Mouse (Mus musculus) limb, embryonic 10.5 days (tissue): Measurements from ENCODE around the gene Ppp2r2c. TPM values are rescaled to one million over a fixed set of nuclear protein-coding genes. Genes with fewer than 3 reads are reported as not detected.

ENCODE experiments used
- DNase-seq: peaks from one replicate; pipeline ENCODE4 v3.0.0-alpha.2; 2017; ENCODE audit warnings: low spot score
- H3K27ac ChIP-seq: fragments of 300-500 bp; sonication (generic); 2 replicates; pipeline ENCODE4 v1.5.1; 2016; ENCODE audit warnings: mild to moderate bottlenecking
- H3K27me3 ChIP-seq: fragments of 300-500 bp; sonication (generic); 2 replicates; pipeline ENCODE4 v1.6.1; 2016; ENCODE audit warnings: low read depth, mild to moderate bottlenecking; ENCODE audit not compliant: poor library complexity, severe bottlenecking
- H3K36me3 ChIP-seq: fragments of 300-500 bp; sonication (generic); 2 replicates; pipeline ENCODE4 v1.6.1; 2016; ENCODE audit warnings: mild to moderate bottlenecking, moderate library complexity
- H3K4me1 ChIP-seq: fragments of 300-500 bp; sonication (generic); 2 replicates; pipeline ENCODE4 v1.6.1; 2016
- H3K4me3 ChIP-seq: fragments of 300-500 bp; sonication (generic); 2 replicates; pipeline ENCODE4 v1.5.1; 2016; ENCODE audit warnings: mild to moderate bottlenecking, moderate library complexity
- H3K9me3 ChIP-seq: fragments of 300-500 bp; sonication (generic); replicated peaks from 2 replicates; pipeline ENCODE4 v1.6.1; 2016; ENCODE audit warnings: mild to moderate bottlenecking
- WGBS: fragments of 180-500 bp; shearing (Covaris S2); methylation state at CpG from one replicate; pipeline ENCODE4 v1.1.7; 2016; 5-methylcytosine and 5-hydroxymethylcytosine counted together
- polyA plus RNA-seq: library from polyadenylated mRNA; unstranded; fragments of >200 nt; fragmentation: Nextera tagmentation; extraction: Ambion mirVana; gene quantifications from 2 replicates; pipeline ENCODE4 v1.2.1, GENCODE M21; 2016

Ppp2r2c gene
- polyA plus RNA-seq, 1 experiment from 2014 or later, result 0.23 TPM

DNA sequence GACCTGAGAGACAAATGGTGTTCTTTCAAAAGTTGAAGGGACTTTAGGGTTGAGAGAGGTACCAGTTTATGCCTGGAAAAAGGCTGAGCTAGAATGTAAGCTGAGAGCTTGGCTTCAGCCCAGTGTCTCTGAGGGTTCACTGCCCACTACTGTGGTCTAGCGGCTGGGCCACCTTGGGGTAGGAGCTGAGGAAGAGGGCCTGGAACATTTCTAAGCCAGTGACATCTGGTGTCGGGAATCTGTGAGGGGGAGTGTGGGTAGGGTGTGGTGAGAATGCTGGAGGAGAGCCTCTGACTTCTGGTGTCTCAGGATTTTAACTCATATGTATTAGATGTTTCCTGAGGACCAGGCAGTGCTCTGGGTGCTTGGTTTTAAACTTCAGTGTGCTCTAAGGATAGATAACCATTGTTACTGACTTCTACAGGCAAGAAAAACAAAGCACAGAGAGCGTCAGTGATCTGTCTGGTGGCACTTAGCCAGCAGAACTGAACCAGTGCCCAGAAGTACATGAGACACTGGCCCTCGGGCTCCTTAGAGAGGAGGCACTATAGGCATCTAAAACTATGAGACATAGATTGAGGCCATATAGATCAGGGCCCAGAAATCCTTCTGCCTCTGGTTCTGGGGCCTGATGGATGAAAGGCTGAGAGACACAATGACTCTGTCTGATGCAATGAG lies 23.6 kb downstream of the Ppp2r2c start:
- Histone ChIP-seq H3K4me3 (no peak overlapping the region), H3K4me1 (peaks cover 12% of the 10 kb centered on the region), H3K27ac (no peak overlapping the region), H3K36me3 (no peaks in the 10 kb centered on the region), H3K9me3 (no peaks in the 10 kb centered on the region), H3K27me3 (peaks cover 44% of the 10 kb centered on the region; the same call in 1 of the 2 replicates)
- WGBS, result 53% methylated on average over 4 of the region's 4 CpGs
- no peak for DNase-seq

DNA sequence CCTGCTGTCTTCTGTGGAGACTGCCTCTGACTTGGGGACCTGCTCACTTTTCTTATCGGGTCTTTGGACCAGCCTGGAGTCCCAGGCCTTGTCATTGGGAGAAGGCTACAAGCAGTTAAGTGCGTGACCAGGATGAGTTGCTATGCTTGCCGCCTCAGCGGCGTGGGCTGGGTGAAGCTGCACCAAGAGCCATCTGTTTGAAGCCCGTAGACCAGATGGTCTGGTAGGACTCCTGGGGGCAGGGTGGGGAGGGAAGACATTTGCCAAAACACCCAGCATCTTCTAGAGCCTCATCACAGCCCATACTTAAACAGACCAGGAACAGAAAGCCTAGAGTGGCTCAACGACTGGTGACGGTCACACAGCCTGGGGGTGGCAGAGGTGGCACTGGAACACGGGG lies 24.9 kb downstream of the Ppp2r2c start:
- Histone ChIP-seq H3K4me1 (no peaks in the 10 kb centered on the region), H3K4me3 (no peak overlapping the region), H3K27me3 (peaks cover 34% of the 10 kb centered on the region; the same call in 1 of the 2 replicates), H3K9me3 (no peaks in the 10 kb centered on the region), H3K36me3 (no peaks in the 10 kb centered on the region), H3K27ac (no peak overlapping the region)
- 72% methylated on average over 9 of the region's 9 CpGs for WGBS
- DNase-seq, result no peak

DNA sequence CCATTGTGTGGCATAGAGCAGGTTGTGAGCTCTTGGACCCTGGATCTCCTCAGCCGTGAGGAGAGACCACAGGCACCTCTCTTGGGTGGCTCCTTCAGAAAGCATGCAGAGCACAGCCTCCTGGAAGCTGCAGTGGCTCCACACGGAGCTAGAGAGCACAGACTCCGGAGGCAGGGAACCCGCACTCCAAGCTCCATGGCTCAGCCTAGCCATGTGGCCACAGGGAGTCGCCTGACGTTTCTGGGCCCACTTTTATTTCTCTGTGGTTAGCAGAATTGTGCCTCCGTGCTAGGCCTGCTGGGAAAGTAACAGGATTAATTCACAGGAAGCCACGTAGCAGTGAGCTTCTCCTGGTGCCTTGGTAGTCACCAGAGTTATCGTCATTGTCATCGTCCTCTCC lies 25.8 kb downstream of the Ppp2r2c start:
- H3K9me3 ChIP-seq, result no peaks in the 10 kb centered on the region
- no peak for DNase-seq
- H3K27me3 ChIP-seq, result peaks cover 26% of the 10 kb centered on the region; the same call in 1 of the 2 replicates
- no peak overlapping the region for H3K27ac ChIP-seq
- WGBS, result 76% methylated on average over 10 of the region's 10 CpGs
- H3K4me3 ChIP-seq, result no peak overlapping the region
- H3K36me3 ChIP-seq, result no peaks in the 10 kb centered on the region
- no peaks in the 10 kb centered on the region for H3K4me1 ChIP-seq

DNA sequence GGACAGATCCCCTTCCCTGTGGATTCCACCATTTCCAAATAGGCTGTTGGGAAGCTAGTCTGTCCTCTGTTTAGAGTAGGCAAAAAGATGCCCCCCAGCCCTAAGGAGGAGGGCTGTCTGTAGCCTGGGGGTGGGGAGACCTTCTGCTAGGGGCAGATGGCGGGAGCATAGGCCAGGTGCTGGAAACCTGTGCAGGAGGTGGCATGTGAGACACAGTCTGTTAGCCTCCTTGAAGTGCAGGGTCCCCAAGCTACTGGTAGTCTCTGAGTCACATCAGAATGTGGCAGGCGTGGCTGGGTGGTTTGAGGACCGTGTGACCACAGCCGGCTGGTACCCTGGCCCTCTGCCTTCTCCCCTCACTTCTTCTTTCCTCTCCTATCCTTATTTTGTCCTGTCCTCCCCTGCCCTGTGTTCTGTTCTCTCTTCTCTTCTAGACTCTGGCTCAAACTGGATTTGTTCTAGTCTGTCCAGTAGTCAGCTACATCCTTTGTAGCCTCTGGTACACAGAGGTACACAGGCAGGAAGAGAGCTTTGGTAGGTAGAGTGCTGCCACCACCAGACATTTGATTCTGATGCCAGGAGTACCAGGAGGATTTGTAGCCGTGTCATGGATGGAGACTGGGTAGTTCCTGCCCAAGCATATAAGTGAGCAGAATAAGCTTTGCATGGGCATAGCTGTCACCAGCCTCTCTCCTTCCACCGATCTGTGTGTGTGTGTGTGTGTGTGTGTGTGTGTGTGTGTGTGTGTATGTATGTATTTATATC lies 26.5 kb downstream of the Ppp2r2c start:
- H3K27me3 ChIP-seq, result peaks cover 23% of the 10 kb centered on the region; the same call in 1 of the 2 replicates
- no peaks in the 10 kb centered on the region for H3K9me3 ChIP-seq
- 83% methylated on average over 6 of the region's 6 CpGs for WGBS
- H3K4me3 ChIP-seq, result no peak overlapping the region
- H3K4me1 ChIP-seq, result no peaks in the 10 kb centered on the region
- H3K27ac ChIP-seq, result no peak overlapping the region
- DNase-seq, result no peak
- no peaks in the 10 kb centered on the region for H3K36me3 ChIP-seq

DNA sequence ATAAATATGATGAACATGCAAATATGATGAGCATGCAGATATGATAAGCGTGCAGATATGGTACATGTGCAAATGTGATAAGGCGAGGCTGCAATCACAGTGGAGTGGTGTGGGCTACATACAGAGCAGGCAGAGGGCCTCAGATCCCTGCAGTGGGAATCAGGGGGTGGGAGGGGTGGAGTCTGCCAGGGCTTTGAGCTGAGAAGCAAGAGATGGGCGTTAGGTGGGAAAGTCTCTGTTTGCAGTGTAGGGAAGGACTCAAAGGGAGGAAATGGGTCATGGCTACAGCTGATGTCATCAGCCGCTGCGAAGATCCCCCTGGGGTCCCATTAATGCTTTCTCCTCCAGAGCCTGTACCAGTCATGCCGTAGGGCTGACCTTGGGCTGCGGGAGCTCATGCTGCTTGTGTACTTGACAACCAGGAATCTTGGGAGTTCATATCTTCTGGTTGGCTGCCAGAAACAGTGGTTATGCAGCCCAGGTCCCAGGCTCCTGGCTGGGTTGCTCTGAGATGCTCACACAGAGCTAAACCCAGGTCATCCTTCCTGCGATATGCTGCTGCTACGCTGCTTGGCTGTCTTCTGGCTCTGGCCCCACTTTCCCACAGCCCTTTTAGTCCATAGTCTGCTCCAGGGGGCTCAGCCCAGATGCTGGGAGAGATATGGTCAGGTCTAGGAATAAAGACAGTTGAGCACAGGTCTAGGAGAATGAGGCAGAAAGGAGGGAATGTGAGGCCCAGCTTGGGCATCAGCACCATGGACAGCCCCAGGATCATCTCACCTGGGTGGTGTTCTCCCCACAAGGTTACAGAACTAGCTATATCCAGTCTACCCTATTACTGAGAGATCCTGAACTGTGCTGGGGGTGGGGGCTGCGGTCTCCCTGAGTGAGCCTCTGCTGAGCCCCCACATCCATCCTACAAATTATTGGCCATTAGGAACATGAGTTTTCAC lies 27.6 kb downstream of the Ppp2r2c start:
- DNase-seq, result peak; percentile 37
- Histone ChIP-seq H3K27ac (no peak overlapping the region), H3K36me3 (no peaks in the 10 kb centered on the region), H3K4me1 (no peaks in the 10 kb centered on the region), H3K4me3 (no peak overlapping the region), H3K27me3 (peaks cover 17% of the 10 kb centered on the region; the same call in 1 of the 2 replicates), H3K9me3 (no peaks in the 10 kb centered on the region)
- WGBS, result 83% methylated on average over 10 of the region's 10 CpGs

DNA sequence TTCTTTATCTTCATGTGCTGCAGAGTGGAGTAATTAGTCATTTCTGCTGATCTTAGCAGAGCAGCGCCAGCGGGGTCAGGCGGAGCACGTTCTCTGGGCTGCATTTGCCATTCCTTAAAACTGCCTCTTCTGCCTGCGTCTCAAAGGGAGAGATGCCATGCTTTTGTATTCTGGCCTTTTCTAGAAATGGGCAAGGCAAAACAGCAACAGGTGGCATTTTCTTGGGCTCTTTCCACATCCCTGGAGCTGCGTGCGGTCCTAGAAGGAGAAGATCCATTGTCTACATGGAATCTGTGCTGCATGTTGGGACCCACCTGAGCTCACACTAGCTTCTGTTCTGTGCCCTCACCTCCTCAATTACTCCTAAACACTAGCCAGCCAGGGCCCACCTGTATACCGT lies 29.7 kb downstream of the Ppp2r2c start:
- no peaks in the 10 kb centered on the region for H3K4me1 ChIP-seq
- H3K27ac ChIP-seq, result no peak overlapping the region
- no peaks in the 10 kb centered on the region for H3K9me3 ChIP-seq
- peaks cover 10% of the 10 kb centered on the region; the same call in 1 of the 2 replicates for H3K27me3 ChIP-seq
- H3K4me3 ChIP-seq, result no peak overlapping the region
- 87% methylated on average over 8 of the region's 8 CpGs for WGBS
- DNase-seq, result no peak
- H3K36me3 ChIP-seq, result no peaks in the 10 kb centered on the region

DNA sequence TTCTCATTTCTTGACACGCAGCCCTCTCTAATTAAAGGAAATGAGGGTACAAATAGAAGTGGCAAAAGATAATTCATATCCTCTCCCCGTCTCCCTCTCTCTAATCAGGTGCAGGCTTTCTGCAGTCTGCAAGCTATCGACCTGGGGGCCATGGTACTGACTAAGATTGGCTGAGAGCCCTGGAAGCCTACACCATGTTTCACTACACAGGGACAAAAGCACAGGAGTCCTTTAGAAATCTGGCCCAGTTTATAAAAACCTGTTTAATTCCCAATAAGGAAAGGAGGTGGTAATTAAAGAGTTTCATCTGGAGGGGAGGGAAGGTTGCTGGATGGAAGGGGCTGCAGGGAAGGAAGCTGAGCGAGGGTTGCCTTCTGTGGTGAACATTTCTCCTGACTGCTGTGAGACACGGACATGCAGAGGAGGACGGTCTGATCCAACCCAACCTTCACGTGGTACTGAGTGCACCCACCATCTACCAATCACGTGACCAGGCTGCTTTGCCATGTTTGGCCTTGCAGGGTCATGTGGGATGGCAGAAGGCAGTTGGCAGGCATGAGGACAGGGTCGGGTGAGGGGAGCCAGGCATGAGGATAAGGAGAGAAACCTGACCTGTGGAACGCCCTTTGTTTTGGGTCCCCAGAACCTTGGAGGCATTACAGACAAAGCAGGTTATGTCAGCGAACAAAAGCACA lies 30.2 kb downstream of the Ppp2r2c start:
- Histone ChIP-seq H3K27me3 (peaks cover 6% of the 10 kb centered on the region; the same call in 1 of the 2 replicates), H3K9me3 (no peaks in the 10 kb centered on the region), H3K27ac (no peak overlapping the region), H3K36me3 (no peaks in the 10 kb centered on the region), H3K4me3 (no peak overlapping the region), H3K4me1 (no peaks in the 10 kb centered on the region)
- no peak for DNase-seq
- 80% methylated on average over 11 of the region's 11 CpGs for WGBS

DNA sequence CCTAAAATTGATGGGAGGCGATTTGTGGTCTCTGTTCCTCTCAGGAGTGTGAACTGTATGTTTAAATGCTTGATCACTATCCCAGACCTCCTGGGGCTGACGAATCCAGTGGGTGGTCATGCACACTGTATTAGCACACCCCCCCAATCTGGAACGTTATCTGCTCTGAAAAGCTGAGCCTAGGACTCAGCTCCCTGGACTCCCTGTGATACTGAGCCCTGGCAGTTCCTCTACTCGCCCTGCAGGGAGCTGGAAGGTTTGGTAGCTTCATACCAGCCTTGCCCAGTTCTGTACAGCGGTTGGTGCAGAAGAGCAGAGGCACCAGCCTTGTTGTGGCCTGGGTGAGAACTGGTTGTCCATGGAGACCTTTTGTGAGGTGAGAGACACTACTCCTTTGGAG lies 31.1 kb downstream of the Ppp2r2c start:
- no peaks in the 10 kb centered on the region for H3K36me3 ChIP-seq
- no peak for DNase-seq
- H3K27me3 ChIP-seq, result no peaks in the 10 kb centered on the region
- no peak overlapping the region for H3K27ac ChIP-seq
- H3K4me3 ChIP-seq, result no peak overlapping the region
- no peaks in the 10 kb centered on the region for H3K4me1 ChIP-seq
- H3K9me3 ChIP-seq, result no peaks in the 10 kb centered on the region
- 79% methylated on average over 5 of the region's 5 CpGs for WGBS

DNA sequence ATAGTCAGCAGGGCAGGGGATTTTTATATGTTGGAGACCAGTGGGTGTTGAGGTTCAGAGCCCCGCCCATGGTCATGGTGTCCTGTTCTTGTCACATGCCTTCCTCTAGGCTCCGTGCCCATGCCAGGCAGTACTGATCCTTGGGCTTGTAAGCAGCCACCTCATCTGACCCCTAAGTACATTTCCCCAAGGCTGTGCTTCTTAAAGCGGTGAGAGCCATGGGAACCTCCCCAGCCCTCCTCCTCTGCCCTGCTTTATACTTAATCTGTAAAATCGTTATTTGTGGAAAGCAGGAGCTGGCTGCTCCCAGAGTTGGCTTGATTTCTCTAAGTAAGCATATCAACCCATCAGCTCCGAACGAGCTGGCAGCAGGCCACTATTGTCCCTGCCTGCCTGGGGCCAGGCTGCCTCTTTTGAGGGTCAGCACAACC lies 31.9 kb downstream of the Ppp2r2c start:
- no peak for DNase-seq
- H3K27ac ChIP-seq, result no peak overlapping the region
- no peaks in the 10 kb centered on the region for H3K36me3 ChIP-seq
- 77% methylated on average over 6 of the region's 6 CpGs for WGBS
- H3K4me1 ChIP-seq, result no peaks in the 10 kb centered on the region
- H3K9me3 ChIP-seq, result no peaks in the 10 kb centered on the region
- H3K4me3 ChIP-seq, result no peak overlapping the region
- H3K27me3 ChIP-seq, result no peaks in the 10 kb centered on the region

DNA sequence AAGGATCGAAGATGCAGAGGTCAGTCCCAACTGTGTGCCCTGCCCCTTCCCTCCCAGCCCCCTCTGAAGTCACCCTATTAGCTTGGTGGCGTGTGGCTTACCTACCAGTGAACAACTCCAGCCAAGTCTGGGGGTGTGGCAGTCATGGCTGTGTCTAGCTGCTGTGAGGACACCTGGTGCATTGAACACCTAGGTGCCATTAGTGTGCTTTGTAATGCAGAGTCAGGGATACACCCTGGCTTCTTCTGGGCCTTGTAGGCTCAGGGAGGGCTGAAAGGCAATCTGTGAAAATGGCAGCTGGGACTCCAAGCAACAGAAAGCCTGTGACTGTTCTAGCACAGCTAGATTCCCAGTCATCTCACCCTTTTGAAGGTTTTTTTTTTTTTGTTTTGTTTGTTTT lies 34.5 kb downstream of the Ppp2r2c start:
- Histone ChIP-seq H3K27ac (no peak overlapping the region), H3K9me3 (no peaks in the 10 kb centered on the region), H3K36me3 (no peaks in the 10 kb centered on the region), H3K27me3 (no peaks in the 10 kb centered on the region), H3K4me3 (no peak overlapping the region), H3K4me1 (peaks cover 13% of the 10 kb centered on the region)
- no peak for DNase-seq
- WGBS, result 69% methylated on average over 2 of the region's 2 CpGs

DNA sequence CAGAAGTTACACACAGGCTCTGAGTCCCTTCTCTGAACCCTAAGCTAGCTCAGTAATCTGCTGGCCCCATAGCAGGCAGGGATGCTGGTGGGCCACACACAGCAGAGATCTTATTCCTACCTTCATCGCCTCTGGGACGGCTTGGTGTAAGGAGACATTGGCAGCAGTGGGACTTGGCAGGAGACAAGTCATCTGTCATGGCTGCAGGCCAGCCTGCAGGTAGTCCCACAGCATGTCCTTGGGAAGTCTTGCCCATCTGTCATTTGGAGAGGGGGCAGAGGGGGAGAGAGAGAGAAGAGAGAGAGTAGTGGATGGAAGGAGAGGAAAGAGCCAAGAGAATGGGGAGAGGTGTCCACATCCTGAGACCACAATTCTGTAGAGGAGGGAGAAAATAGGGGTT lies 35.8 kb downstream of the Ppp2r2c start:
- H3K36me3 ChIP-seq, result no peaks in the 10 kb centered on the region
- peaks cover 17% of the 10 kb centered on the region for H3K4me1 ChIP-seq
- no peaks in the 10 kb centered on the region for H3K27me3 ChIP-seq
- no peak overlapping the region for H3K27ac ChIP-seq
- DNase-seq, result no peak
- 93% methylated on average over 2 of the region's 2 CpGs for WGBS
- H3K9me3 ChIP-seq, result no peaks in the 10 kb centered on the region
- H3K4me3 ChIP-seq, result no peak overlapping the region

DNA sequence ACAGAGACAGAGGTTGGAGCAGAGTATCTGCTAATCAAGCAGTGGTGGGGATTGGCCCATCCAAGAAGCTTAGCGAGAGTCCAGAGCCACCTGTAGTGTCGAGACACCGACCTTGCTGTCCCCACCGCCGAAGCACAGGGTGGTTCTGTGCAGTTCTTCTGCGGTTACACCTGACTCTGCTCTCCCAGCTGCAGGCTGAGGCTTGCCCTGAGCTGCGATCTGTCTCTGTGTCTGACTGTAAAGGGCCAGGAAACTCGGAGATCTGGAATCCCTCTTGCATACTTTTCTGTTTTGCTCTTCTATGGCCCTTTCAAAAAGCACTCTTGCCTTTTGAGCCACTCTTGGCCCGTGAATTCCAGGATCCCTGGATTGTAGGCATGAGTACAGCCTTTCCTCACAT lies 36.4 kb downstream of the Ppp2r2c start:
- H3K27ac ChIP-seq, result no peak overlapping the region
- H3K36me3 ChIP-seq, result no peaks in the 10 kb centered on the region
- H3K27me3 ChIP-seq, result peaks cover 4% of the 10 kb centered on the region; the same call in 1 of the 2 replicates
- H3K9me3 ChIP-seq, result no peaks in the 10 kb centered on the region
- H3K4me1 ChIP-seq, result peaks cover 17% of the 10 kb centered on the region
- no peak overlapping the region for H3K4me3 ChIP-seq
- DNase-seq, result no peak
- 78% methylated on average over 9 of the region's 9 CpGs for WGBS
